Mouse (Mus musculus) left cerebral cortex, adult 18-20 months (tissue): ENCODE measurements at regions not wholly inside any gene's neighbourhood (a gene's known extent, or its start where the extent isn't known, plus 50 kb on each side); places are given as distances from the start of the nearest gene placed in this dataset.
A peak's percentile ranks its signal among the peaks of the same experiment; 100 is the strongest.
"Not testable (repeated sequence)": the region's sequence is repeated elsewhere in the genome, so short reads cannot be mapped to it uniquely, and the experiment has no call there.

Source experiments
- DNase-seq, 2 experiments: peaks; one replicate each; pipeline ENCODE4 v3.0.0; 2021 to 2022; ENCODE audit warnings: low spot score in 2 of 2, mixed read lengths in 1 of 2

DNA sequence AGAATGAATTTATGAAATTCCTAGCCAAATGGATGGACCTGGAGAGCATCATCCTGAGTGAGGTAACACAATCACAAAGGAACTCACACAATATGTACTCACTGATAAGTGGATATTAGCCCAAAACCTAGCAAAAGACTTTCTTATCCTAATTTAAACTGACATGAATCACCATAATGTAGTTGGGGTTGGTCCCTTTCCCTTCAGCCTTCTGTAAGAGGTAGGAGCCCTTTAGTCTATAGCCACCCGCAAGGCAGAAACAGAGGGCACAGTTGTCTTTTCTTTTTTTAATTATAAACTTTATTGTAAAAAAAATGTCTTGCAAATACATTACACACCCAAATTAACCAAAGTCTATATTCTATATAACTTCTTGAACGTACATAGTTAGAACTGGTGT lies 81.3 kb downstream of the Ogfrl1 start:
- not testable (repeated sequence) for DNase-seq

DNA sequence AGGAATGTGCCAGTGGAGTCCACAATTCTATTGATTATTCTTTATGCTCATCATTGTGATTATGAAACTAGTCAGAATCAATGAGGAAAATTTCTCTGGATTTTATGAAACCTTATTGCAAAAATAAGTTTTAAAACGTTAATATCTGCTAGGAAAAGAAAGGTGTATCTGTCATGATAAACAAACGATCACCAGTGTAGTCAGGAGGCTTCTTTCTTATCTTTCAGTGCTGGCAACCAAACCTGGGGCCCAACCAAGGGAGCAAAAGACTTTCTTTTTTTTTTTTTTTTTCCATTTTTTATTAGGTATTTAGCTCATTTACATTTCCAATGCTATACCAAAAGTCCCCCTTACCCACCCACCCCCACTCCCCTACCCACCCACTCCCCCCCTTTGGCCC lies 82.7 kb downstream of the Ogfrl1 start:
- not testable (repeated sequence) for DNase-seq

DNA sequence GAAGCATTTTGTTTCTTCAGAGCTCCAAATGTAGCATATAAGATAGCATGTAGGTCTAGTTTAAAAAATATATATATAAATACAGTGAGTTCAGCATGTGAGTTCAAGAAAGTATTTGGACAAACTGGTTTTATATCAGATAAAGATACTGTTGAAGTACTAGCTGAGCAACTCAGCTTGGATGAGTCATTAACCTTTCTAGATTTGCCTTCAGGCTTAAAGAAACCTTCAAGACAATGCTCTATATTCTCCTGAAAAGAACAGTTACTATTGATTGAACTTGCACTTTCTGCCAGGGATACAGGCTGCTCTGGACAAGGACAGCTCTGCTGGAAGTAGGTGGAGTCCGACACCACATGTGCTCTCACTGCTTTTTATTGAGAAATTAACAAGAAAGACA lies 104.9 kb downstream of the Ogfrl1 start:
- DNase-seq: no peak

GRCm38 (mm10) chr1:23286741-23287140 lies 110.8 kb downstream of the Ogfrl1 start:
- DNase-seq: peak; percentile 52

GRCm38 (mm10) chr1:23282870-23283219 lies 114.7 kb downstream of the Ogfrl1 start:
- DNase-seq: no peak

GRCm38 (mm10) chr1:23282215-23282869 lies 115.2 kb downstream of the Ogfrl1 start:
- DNase-seq: no peak

- no peak for DNase-seq
Observed at GRCm38 (mm10) chr1:23279827-23280226, 117.7 kb downstream of the Ogfrl1 start.

- no peak for DNase-seq
Observed at GRCm38 (mm10) chr1:23272077-23272476, 125.5 kb downstream of the Ogfrl1 start.

DNA sequence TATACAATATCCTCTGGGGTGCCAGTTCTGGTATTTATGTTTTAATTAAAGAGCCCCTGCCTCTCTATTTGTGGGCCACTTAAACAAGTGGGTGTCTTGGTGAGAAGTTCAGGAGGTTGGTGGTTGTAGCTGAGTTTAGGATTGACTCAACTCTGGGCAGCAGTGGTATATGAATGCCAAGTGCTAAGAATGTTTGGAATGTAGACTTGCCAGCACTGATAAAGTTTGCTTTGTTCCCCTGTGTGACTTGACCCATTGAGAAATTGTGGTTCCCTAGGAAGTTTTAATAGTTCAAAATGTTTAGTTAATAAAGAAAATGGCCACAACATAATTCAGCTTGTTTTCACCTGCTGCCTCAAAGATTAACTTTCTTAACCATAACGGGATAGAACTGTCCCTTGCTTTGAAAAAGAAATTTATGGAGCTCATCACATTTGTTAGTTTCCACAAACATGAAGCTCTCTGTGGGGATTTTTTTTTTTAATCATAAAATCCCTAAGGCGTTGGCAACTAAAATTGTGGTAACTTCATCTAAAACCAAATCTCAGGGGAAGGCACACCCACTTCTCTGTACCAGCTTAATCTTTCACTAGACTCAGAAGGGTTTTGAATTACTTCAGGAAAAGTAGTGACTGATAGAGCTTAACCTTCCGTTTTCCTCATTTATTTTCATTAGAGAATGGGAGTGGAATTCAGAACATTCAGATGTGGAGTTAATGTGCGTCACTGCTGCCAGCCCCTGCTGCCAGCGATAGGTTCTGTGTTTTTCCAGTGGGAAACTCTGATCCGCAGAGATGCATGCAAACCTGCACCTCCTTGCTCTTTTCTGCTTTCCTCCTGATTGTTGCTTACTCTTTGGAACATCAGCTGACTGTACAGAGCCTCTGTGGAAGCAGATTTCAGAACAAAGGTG lies 126.4 kb downstream of the Ogfrl1 start:
- no peak for DNase-seq

DNA sequence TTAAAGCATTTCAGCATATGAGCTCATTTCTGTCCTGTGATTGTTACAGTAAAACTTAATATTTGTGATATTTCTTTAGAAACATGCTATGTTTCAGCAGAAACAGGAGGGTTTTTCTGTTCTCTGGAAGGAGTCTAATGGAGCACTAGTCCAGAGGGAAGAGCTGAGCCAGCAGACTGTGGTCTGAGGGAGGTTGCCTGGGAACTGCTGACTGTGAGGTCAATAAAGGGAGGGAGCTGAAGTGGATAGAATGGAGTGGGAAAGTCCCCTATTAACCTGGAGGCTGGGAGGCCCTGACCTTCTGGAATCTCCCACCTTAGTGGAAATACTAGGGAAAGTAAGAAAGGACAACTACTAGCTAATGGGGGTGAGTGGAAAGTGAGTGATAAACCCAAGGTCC lies 129.5 kb downstream of the Ogfrl1 start:
- DNase-seq: no peak

DNA sequence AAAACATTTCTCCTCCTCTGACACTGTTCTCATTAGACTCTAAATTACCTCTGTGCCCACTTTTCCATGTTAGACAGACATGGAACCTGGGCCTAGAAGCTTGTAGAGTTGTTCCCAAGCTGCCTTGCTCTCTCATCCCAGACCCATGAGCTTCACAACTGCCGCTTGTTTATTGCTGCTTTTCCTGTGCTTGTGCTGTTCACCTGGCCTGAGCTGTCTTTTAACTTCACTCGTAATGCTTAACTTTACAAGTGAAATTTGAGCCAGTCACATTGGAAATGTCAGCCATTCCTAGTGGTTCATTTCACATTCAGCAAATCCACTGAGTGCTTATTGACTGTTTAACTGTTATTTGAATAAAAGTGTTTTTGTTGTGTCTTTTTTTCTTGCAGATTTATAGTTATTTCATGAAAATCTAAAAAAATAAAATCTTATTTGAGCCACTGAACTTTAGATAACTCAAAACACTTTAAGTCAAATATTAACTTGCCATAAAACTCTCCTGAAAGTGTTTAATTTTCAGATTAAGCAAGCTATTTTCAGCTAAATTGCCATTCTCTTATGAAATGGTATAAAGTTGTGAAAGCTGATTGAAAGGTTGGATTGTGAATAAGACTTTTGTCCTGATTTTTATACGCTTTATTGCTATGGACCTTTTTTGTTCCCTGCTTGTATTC lies 131.9 kb downstream of the Ogfrl1 start:
- DNase-seq: no peak

DNA sequence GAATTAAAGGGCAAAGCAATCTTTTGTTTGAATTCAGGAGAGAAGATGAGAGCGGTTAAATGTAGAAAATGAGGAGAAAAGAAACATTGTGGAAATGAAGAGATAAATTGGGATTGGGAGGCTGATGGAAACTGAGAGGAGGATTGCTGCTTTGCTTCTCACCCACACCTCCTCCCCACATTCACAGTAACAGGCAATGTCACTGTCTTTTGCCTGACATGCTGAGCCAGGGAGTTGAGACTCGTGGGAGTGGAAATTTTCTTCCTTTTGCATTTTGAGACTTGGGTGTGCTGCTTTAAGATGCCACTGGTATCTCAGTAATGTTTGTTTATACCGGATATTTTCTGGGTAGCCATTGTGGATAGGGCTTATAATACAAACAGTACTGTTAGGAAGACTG lies 133.3 kb downstream of the Ogfrl1 start:
- peak; percentile 24 to 39 for DNase-seq

GRCm38 (mm10) chr1:23263798-23264197 lies 133.8 kb downstream of the Ogfrl1 start:
- no peak for DNase-seq

GRCm38 (mm10) chr1:23261652-23262051 lies 135.9 kb downstream of the Ogfrl1 start:
- no peak for DNase-seq

DNA sequence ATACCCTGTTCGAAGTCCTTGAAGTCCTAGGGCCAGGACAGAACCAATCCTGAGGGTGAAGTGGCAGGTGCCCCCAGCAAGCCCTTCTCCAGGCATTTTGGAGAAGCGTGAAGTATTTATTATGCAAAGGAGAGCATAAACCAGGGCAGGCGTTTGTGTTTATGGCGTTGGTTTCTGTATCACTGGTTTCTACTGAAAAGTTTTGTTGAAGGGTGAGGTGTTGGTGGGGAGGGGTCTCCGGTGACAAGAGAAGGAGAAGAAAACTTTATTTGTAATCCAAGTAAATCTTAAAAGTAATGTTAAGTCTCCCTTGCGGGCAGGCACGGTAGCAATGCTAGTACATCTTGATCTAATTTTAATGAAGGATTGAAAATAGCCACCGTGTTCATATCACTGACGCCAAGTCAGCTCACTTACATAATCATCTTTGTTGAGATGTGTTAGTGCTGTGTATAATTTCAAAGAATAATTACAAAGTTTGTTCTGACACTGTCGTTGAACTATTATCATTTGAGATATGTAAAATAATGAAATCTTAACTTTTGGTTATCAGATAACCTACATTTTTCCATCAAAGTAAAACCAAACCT lies 140.2 kb downstream of the Ogfrl1 start:
- DNase-seq: no peak

DNA sequence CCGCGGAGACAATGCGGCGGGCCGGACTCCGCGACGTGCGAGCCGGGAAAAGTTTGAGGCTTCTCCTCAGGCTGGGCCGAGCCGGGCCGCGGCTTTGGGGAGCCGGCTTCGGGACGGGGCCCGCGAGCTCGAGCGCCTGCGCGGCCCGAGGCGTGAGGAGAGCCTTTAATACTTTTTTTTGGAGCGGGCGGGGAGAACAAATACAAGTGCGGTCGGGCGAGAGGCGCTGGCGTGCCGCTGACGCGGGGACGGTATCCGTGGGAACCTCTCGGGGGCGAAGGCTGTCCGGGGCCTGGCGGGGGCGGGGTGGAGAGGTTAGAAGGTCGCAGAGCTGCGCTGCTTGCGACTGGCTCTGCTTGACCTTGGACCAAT lies 141.0 kb downstream of the Ogfrl1 start:
- DNase-seq: peak; percentile 55 to 69

- DNase-seq: peak; percentile 95 to 97
Observed at GRCm38 (mm10) chr1:23255925-23256629, 141.5 kb downstream of the Ogfrl1 start.

DNA sequence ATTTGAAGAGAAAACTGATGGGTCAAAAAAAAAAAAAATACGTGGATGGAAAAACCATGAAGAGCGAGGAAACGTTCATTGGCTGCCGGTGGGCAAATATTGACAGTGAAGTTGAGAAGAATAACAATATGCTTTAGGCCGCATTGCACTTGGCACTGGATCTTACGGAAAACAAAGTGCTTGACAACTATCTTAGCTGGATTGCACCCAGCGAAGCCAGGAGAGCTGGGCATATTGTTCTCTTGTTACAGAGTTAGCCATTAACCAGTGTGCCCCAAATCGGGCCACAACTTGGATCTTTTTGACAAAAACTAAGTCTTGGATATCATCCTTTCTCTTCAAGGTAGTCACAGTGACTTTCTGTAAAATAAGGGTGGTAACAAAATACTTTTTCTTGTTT lies 143.3 kb downstream of the Ogfrl1 start:
- DNase-seq: no peak

DNA sequence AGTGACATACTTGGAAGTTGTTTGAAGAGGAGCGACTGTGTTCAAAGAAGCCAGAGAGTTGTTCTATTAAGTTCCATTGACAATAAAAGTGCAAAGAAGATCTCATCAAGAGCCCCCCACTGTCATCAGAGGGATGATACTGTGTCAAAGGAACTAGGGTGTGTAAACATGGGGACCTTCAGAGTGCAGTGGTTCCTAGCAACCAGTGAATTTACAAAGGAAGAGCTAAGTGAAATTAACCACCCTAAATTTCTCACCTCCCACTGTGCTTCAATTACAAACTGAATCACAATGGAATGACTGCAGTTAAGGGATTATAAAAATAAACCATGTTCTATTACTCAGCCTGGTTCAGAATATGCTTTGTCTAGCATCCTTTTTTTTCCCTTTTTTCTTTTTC lies 129.5 kb upstream of the 4933415F23Rik start:
- DNase-seq: peak in 1 of 2 experiments; percentile 5

DNA sequence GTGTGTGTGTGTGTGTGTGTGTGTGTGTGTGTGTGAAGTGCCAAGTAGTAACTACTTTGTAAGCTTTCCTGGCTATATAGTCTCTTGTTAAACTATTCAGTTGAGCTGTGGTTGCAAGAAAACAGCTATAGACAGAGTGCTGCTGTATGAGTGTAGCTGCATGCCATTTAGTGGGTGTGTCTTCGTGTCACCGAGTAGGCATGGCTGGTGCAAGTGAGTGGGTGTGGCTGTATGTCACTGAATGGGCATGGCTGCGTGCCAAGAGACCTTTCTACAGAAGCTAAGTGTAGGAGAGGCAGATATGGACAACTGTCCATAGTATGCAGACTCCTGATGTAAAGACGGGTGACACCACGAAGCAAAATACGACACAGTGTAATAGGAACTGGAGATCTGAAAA lies 126.4 kb upstream of the 4933415F23Rik start:
- DNase-seq: no peak
